Mouse (Mus musculus) left cerebral cortex, postnatal 25 days (tissue): ENCODE results near the gene Fscn3. TPM values are rescaled to one million over a fixed set of nuclear protein-coding genes. Genes with fewer than 3 reads are reported as not detected.

ENCODE experiments used
- DNase-seq, 2 experiments: peaks; one replicate each; pipeline ENCODE4 v3.0.0; 2022; ENCODE audit warnings: low spot score in 2 of 2, mixed read lengths in 1 of 2
- intact Hi-C: fragments of 180-260 bp; cut with DNase I; formaldehyde crosslinking; loops from one replicate; pipeline ENCODE4 v1.15.1; 2025
- total RNA-seq, 2 experiments: library from RNA; stranded (reverse); gene quantifications; 2 replicates each; pipeline ENCODE4 v1.2.3; 2021

Gene Fscn3
- total RNA-seq, 2 experiments from 2014 or later = not detected

DNA sequence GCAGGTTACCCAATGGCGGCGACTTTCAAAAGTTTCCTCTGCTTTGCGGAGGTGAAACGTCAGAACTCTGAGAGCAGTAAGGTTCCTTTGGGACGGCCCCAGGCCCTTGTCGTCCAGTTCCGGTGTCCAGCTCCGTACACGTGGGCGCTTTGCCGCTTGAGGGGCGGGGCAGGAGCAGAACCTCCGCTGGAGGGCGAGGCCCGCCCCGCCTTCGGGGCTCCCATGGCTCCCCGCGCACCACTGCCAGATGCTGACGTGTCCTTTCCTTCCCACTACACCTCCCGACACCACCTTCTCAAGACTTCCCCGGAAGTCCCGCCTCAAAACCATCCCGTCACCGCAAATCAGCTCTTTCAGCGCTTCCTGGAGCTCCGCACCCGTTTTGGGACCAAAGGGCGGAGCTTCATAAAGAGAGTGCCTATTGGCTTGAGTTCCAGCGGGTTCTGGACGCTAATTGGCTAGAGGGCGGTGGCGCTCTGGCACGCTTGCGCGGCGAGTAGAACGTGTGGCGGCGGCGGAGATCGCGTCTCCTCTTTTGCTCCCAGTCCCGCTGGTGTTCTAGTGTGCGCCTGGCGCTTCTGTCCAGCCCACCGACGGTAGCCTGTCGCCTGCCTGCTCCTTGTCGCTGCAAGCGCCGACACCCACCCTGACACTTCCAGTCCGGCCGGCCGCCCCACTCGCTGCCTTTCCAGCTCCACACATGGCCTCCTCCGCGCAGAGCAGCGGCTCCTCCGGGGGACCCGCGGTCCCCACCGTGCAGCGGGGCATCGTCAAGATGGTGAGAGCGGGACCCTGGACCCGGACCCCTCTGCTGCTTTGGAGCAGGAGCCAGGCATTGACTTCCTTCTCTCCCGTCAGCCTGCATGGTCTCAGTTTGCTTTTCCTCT is 52.5 kb downstream of the Fscn3 start:
- intact Hi-C loops = loop anchor here (1.0 to 5.0 kb wide), 2 partner anchors 56 to 218 kb away; no protein-coding TSS in a partner anchor
- DNase-seq = peak; percentile 97 to 100

DNA sequence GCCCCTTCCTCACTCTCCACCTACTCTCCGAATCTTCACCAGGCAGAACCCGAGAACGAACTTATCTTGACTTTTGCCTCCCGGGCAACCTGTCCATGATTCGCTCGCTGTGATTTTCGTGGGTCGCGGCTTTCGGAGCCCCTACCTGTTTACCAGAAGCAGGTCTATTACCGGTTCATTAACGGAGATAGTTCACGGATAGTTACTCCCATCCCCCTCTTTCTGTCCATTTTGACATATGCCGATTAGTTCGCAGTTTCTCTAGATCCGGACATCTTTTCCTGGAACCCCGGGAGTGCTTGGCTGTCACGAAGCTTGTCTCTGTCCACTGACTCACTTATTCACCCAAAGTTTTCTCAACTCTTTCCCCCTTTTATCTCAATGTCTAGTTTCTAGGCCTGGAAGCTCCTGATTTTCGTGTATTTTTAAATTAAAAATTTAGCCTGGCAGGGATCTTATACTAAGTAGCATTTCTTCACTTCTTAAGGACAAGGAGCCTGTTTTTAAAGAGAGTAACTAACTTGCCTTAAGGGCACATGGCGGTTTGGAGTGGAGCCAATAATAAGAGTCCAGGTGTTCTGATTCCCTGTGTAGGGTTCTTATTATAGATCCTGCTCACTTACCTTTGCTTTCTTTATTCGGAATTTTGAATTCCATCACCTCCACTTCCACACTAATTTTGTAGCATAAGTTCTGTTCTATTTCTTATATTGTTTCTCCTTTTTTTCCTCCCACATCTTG is 53.3 kb downstream of the Fscn3 start:
- intact Hi-C loops = loop anchor here (1.0 to 5.0 kb wide), 2 partner anchors 57 to 219 kb away; no protein-coding TSS in a partner anchor
- peak in 1 of 2 experiments; percentile 7 for DNase-seq

DNA sequence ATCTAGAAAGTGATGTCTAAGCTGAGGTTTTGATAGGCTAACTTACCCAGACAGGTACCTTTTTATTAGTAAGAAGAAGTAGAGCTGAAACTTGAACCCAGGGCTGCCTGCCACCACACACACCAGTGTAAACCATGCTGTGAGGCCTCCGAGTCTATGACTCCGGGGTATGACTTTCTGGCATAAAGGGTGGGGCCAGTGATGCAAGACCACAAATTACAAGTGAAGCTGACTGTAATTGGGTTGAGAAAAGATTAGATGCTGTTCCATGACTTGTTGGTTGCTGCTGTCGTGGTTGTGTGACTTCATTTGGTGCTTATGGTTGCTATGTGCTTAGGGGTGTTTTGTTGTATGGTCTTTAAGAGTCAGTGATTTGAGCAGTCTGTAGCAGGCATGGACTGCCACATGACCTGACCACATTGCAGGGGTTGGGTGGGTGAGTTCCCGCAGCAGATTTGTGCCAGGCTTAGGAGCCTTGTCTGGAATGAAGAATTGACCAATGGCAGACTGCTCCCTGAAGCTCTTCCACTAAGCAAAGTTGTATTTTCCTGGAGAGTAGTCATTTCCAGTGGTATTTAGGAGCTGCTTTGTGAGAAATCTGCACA is 55.2 kb downstream of the Fscn3 start:
- DNase-seq = no peak
- intact Hi-C loops = loop anchor here (5.0 kb wide), 1 partner anchor 221 kb away; no protein-coding TSS in a partner anchor

DNA sequence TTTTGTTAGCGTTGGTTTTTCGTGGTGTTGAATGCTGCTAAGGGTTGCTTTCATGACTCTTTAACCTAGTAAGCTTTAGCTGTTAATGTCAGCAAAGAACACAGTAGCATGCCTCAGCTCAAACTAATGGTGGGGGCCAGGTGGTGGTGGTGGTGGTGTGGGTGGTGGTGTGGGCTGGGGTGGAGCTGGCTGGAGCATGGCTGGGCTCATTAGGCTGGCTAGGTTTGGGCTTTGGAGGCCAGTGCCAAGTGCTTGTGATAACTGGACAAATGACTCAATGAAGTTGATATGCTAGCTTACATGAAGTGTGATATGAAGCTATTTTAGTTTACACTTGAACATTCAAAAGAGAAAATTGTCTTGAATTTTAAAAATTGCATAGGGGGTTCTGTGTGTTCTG is 58.4 kb downstream of the Fscn3 start:
- intact Hi-C loops = no loop called here
- DNase-seq = no peak

DNA sequence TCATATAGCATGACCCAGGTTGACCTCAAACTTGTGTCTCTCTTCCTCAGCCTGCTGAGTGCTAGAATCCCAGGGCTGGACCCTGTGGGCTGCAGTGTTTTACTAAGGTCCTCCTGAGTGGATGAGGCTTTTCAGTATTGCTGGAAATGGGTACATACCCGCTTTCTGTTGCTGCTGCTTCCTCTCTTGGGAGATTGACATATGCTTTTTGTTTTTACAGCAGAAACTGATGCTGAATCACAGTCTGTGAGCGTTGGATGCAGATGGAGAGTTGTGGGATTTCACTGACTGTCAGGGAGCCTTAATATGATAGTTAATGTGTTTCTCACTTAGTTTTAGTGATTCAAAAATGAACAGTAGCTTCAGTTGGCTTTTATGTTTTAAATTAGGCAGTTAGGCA is 58.9 kb downstream of the Fscn3 start:
- DNase-seq = peak in 1 of 2 experiments; percentile 32
- intact Hi-C loops = no loop called here

DNA sequence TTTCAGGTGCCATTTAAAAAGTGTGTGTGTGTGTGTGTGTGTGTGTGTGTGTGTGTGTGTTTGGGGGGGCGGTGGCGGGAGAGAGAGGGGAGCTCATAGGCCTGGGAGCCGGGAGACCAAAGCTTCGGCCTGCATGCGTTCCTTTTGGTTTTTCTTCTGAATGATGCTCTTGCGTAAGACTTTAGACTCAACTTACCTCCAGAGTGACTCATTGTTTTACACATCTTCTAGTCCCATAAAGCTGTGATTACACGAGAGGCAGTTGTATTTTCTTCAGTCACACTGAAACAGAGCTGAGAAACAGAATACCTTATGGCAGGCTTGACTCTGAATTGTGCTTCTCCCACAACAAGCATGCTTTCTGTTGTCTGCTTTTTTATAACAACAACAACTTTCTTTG is 59.3 kb downstream of the Fscn3 start:
- peak in 1 of 2 experiments; percentile 30 for DNase-seq
- intact Hi-C loops = no loop called here

Other genes with a start within 250 kb of the Fscn3 start
- 10 to 100 TPM; 21.0 to 22.6 TPM for gene Zfp800, start 29.8 kb upstream of the Fscn3 start, total RNA-seq
- 100 to 1,000 TPM; 295 to 301 TPM for gene Arf5, start 4.2 kb upstream of the Fscn3 start, total RNA-seq
- gene Gcc1, start 601 bp downstream of the Fscn3 start, total RNA-seq = 10 to 100 TPM; 17.6 to 19.6 TPM
- gene Pax4, start 21.6 kb downstream of the Fscn3 start, total RNA-seq = not detected
- gene Snd1, start 47.4 kb downstream of the Fscn3 start, total RNA-seq = 10 to 100 TPM; 80.5 to 88.1 TPM